Mouse (Mus musculus): Measurements from ENCODE around the gene Cybrd1. TPM values are rescaled to one million over a fixed set of nuclear protein-coding genes. Genes with fewer than 3 reads are reported as not detected.

Gene Cybrd1
- polyA plus RNA-seq, 1 experiment from 2014 or later = 1.0 TPM

- H3K9ac ChIP-seq (ENCODE audit: low read depth, low read length) = no peak overlapping the region
- no peaks in the 10 kb centered on the region for H3K36me3 ChIP-seq (ENCODE audit: insufficient read depth, low read length)
- no peaks in the 10 kb centered on the region for H3K9me3 ChIP-seq (replicated peaks; ENCODE audit: low read length)
- H3K4me1 ChIP-seq (replicated peaks; ENCODE audit: insufficient read depth, low read length) = no peaks in the 10 kb centered on the region
- H3K4me3 ChIP-seq (replicated peaks; ENCODE audit: low read depth, low read length) = no peak overlapping the region
- TF ChIP-seq CTCF (IDR thresholded peaks at IDR 0.05; ENCODE audit: low read depth) = no peak
- DNase-seq (ENCODE audit: low spot score) = no peak
- H3K27me3 ChIP-seq (ENCODE audit: insufficient read depth, low read length) = no peaks in the 10 kb centered on the region
- no peak overlapping the region for H3K27ac ChIP-seq
- H3K4me2 ChIP-seq (ENCODE audit: low read length) = no peak overlapping the region
- ATAC-seq (replicated peaks; ENCODE audit: low FRiP score, low read depth) = no peak
- 47% methylated on average over 5 of the region's 5 CpGs for WGBS
Measured at GRCm38 (mm10) chr2:71121406-71121805, 3.7 kb downstream of the Cybrd1 start.

- no peaks in the 10 kb centered on the region for H3K9me3 ChIP-seq (replicated peaks; ENCODE audit: low read length)
- H3K4me2 ChIP-seq (ENCODE audit: low read length) = no peak overlapping the region
- no peaks in the 10 kb centered on the region for H3K36me3 ChIP-seq (ENCODE audit: insufficient read depth, low read length)
- H3K9ac ChIP-seq (ENCODE audit: low read depth, low read length) = no peak overlapping the region
- no peak overlapping the region for H3K4me3 ChIP-seq (replicated peaks; ENCODE audit: low read depth, low read length)
- H3K27me3 ChIP-seq (ENCODE audit: insufficient read depth, low read length) = no peaks in the 10 kb centered on the region
- H3K4me1 ChIP-seq (replicated peaks; ENCODE audit: insufficient read depth, low read length) = no peaks in the 10 kb centered on the region
- DNase-seq (ENCODE audit: low spot score) = no peak
- 67% methylated on average over 13 of the region's 13 CpGs for WGBS
- no peak for ATAC-seq (replicated peaks; ENCODE audit: low FRiP score, low read depth)
- no peak overlapping the region for H3K27ac ChIP-seq
- no peak for TF ChIP-seq CTCF (IDR thresholded peaks at IDR 0.05; ENCODE audit: low read depth)
Measured at GRCm38 (mm10) chr2:71122268-71123029, 4.7 kb downstream of the Cybrd1 start.

GRCm38 (mm10) chr2:71123591-71123990, 5.9 kb downstream of the Cybrd1 start:
- Histone ChIP-seq H3K4me3 (replicated peaks; ENCODE audit: low read depth, low read length) (no peak overlapping the region), H3K9me3 (replicated peaks; ENCODE audit: low read length) (no peaks in the 10 kb centered on the region), H3K27me3 (ENCODE audit: insufficient read depth, low read length) (no peaks in the 10 kb centered on the region), H3K36me3 (ENCODE audit: insufficient read depth, low read length) (no peaks in the 10 kb centered on the region), H3K27ac (no peak overlapping the region), H3K4me2 (ENCODE audit: low read length) (no peak overlapping the region), H3K4me1 (replicated peaks; ENCODE audit: insufficient read depth, low read length) (no peaks in the 10 kb centered on the region), H3K9ac (ENCODE audit: low read depth, low read length) (no peak overlapping the region)
- DNase-seq (ENCODE audit: low spot score) (no peak), ATAC-seq (replicated peaks; ENCODE audit: low FRiP score, low read depth) (no peak)
- WGBS = 62% methylated on average over 2 of the region's 2 CpGs
- no peak for TF ChIP-seq CTCF (IDR thresholded peaks at IDR 0.05; ENCODE audit: low read depth)

GRCm38 (mm10) chr2:71127779-71128534, 10.2 kb downstream of the Cybrd1 start:
- Histone ChIP-seq H3K27ac (peak overlapping the region; percentile 57; the same call in 1 of the 2 replicates), H3K27me3 (ENCODE audit: insufficient read depth, low read length) (no peaks in the 10 kb centered on the region), H3K36me3 (ENCODE audit: insufficient read depth, low read length) (no peaks in the 10 kb centered on the region), H3K9me3 (replicated peaks; ENCODE audit: low read length) (no peaks in the 10 kb centered on the region), H3K4me1 (replicated peaks; ENCODE audit: insufficient read depth, low read length) (no peaks in the 10 kb centered on the region), H3K4me2 (ENCODE audit: low read length) (no peak overlapping the region), H3K9ac (ENCODE audit: low read depth, low read length) (no peak overlapping the region), H3K4me3 (replicated peaks; ENCODE audit: low read depth, low read length) (no peak overlapping the region)
- WGBS = 59% methylated on average over 10 of the region's 10 CpGs
- TF ChIP-seq CTCF (IDR thresholded peaks at IDR 0.05; ENCODE audit: low read depth) = no peak
- DNase-seq (ENCODE audit: low spot score) (peak; percentile 64), ATAC-seq (replicated peaks; ENCODE audit: low FRiP score, low read depth) (no peak)

DNA sequence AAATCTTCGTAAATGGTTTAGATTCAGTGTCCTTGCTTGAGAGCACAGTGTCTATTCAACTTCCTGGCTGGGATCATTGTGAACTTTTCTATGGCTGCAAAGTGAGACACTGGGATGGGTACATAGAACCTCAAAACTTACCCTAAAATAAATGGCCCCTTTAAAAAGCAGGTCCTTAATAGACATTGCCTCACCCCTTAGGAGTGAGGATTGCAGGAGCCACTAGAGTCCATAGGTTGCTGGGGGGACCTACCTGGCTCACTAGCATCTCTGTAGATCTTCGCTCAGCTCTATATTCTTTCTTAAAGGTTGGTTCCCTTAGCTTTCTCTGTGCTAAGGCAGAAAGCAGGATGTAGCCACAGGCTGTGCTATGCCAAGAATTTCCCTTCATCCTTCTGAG, 12.6 kb downstream of the Cybrd1 start:
- Histone ChIP-seq H3K36me3 (ENCODE audit: insufficient read depth, low read length) (no peaks in the 10 kb centered on the region), H3K4me3 (replicated peaks; ENCODE audit: low read depth, low read length) (no peak overlapping the region), H3K27me3 (ENCODE audit: insufficient read depth, low read length) (no peaks in the 10 kb centered on the region), H3K9me3 (replicated peaks; ENCODE audit: low read length) (no peaks in the 10 kb centered on the region), H3K4me2 (ENCODE audit: low read length) (no peak overlapping the region), H3K9ac (ENCODE audit: low read depth, low read length) (no peak overlapping the region), H3K27ac (no peak overlapping the region), H3K4me1 (replicated peaks; ENCODE audit: insufficient read depth, low read length) (no peaks in the 10 kb centered on the region)
- no peak for TF ChIP-seq CTCF (IDR thresholded peaks at IDR 0.05; ENCODE audit: low read depth)
- ATAC-seq (replicated peaks; ENCODE audit: low FRiP score, low read depth) (no peak), DNase-seq (ENCODE audit: low spot score) (no peak)
- 78% methylated on average over 2 of the region's 2 CpGs for WGBS

GRCm38 (mm10) chr2:71131866-71132496, 14.3 kb downstream of the Cybrd1 start:
- H3K27me3 ChIP-seq (ENCODE audit: insufficient read depth, low read length) = no peaks in the 10 kb centered on the region
- no peak overlapping the region for H3K27ac ChIP-seq
- TF ChIP-seq CTCF (IDR thresholded peaks at IDR 0.05; ENCODE audit: low read depth) = no peak
- WGBS = 74% methylated on average over 3 of the region's 3 CpGs
- no peak overlapping the region for H3K4me2 ChIP-seq (ENCODE audit: low read length)
- H3K9me3 ChIP-seq (replicated peaks; ENCODE audit: low read length) = no peaks in the 10 kb centered on the region
- H3K36me3 ChIP-seq (ENCODE audit: insufficient read depth, low read length) = no peaks in the 10 kb centered on the region
- no peaks in the 10 kb centered on the region for H3K4me1 ChIP-seq (replicated peaks; ENCODE audit: insufficient read depth, low read length)
- H3K4me3 ChIP-seq (replicated peaks; ENCODE audit: low read depth, low read length) = no peak overlapping the region
- ATAC-seq (replicated peaks; ENCODE audit: low FRiP score, low read depth) = no peak
- H3K9ac ChIP-seq (ENCODE audit: low read depth, low read length) = no peak overlapping the region
- no peak for DNase-seq (ENCODE audit: low spot score)

Data from kidney, postnatal 0 days (tissue).